Mouse (Mus musculus): ENCODE measurements around the gene Tbl3.

Gene Tbl3

DNA sequence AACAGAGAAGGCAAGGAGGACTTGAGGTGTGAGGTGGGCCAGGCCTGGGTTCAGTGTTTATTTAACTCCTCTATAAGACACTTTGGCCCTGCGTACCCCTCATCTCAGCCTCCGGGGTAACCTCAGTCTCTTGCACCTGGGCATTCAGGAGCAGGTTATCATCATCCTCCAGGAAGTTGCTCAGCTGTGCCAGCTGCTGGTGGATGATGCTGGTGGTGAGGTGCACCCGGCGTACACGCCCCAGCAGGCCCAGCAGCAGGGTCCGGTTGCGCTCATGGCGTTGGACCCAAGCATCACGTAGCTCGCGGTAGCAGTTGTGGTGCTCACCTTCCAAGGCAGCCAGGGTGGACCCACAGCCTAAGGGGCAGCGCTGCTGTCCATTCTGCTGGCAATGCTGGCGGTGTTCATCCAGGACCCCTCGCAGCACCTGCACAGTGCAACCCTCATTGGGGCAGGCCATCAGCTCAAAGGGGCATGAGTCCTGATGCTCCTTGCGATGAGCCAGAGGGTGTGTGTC lies 8.8 kb upstream of the Tbl3 start:
- TF ChIP-seq GATA4 (IDR thresholded peaks at IDR 0.05; ENCODE audit: insufficient replicate concordance, low read length), result no peak

DNA sequence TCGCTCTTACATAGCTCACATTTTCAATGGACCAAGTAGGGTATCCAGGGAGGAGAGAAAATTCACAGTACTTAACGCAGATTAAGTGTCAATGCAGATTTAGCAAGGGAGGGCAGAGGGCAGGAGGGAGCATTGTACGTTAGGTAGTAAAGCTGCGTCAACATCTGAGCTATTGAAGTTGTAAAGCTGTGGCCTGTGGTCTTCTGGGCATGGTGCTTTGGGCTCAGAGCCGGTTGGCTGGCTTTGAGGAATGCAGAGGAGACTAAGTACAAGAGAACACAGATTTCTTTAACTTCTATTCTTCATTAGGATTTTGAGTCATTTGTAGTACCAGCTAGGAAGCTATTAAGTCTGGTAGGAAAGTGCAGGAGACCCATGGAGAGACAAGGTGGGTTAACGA lies 8.1 kb upstream of the Tbl3 start:
- TF ChIP-seq GATA4 (IDR thresholded peaks at IDR 0.05; ENCODE audit: insufficient replicate concordance, low read length), result no peak

DNA sequence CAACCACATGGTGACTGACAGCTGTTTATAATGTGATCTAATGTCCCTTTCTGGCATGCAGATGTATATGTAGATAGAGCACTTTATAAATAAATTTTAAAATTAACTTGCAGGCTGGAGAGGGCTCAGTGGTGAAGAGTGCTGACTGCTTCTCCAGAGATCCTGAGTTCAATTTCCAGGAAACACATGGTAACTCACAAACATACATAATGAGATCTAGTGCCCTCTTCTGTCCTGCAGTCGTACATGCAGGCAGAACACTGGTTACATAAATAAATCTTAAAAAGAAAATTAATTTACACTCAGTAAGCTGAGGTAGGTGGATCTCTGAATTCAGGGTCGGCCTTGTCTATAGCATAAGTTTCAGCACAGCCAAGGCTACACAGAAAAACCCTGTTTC lies 1.2 kb upstream of the Tbl3 start:
- no peak for TF ChIP-seq GATA4 (IDR thresholded peaks at IDR 0.05; ENCODE audit: insufficient replicate concordance, low read length)

DNA sequence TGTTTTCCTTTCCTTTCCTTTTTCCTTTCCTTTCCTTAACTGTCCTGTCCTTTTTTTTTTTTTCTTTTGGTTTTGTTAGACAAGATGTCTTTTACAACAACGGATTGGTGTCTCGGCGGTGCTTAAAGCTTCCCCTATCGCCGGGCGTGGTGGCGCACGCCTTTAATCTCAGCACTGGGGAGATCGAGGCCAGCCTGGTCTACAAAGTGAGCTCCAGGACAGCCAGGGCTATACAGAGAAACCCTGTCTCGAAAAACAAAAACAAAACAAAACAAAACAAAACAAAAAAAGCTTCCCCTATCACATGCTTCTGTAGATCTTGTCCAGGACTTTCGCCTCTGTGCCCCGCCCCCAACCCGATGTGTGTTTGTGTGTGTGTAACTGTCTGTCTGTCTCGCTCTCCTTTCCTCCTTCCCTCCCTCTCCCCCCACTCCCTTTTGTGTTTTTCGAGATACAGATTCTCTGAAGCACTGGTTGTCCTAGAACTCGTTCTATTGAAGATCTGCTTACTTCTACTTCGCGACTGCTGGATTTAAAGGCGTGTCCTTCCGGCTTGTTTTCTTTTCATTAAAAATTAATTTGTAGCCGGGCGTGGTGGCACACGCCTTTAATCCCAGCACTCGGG lies 453 bp upstream of the Tbl3 start:
- no peak for TF ChIP-seq GATA4 (IDR thresholded peaks at IDR 0.05; ENCODE audit: insufficient replicate concordance, low read length)

DNA sequence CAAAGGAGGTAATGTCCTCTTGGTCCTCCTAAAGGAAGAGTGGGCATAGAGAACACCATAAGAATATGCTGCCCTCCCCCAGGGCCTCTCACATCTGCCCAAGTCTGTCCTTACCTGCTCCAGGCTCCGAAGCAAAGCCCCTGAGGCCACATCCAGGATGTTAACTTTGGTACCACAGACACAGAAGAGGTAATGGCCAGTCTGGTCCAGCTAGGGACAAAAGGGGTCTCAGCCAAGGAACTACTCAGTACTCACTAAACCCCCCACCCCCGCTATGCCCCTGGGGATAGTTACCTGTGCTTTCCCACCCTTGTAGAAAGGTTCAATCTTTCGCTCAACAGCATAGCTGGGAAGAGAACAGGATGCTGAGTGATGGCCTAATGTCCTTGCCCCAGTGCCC lies 1.6 kb downstream of the Tbl3 start:
- no peak for TF ChIP-seq GATA4 (IDR thresholded peaks at IDR 0.05; ENCODE audit: insufficient replicate concordance, low read length)

DNA sequence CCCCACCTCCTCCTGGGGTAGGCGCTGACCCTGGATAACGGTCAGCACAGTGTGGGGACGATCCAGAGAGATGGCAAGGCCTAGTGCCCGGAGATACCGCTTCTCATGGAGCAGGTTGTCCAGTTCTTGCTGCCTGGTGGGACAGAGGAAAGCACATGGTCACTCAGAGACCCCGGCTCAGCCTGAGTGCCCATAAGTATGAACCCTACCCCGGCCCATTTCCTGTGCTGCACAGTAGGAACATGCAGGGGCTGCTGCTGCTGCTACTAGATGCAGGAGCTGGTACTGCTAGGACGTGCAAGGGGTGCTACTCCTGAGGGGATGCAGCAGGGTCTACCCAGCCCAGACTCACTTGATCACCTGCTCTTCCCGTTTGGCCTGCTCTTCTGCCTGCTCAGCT lies 6.2 kb downstream of the Tbl3 start:
- no peak for TF ChIP-seq GATA4 (IDR thresholded peaks at IDR 0.05; ENCODE audit: insufficient replicate concordance, low read length)

DNA sequence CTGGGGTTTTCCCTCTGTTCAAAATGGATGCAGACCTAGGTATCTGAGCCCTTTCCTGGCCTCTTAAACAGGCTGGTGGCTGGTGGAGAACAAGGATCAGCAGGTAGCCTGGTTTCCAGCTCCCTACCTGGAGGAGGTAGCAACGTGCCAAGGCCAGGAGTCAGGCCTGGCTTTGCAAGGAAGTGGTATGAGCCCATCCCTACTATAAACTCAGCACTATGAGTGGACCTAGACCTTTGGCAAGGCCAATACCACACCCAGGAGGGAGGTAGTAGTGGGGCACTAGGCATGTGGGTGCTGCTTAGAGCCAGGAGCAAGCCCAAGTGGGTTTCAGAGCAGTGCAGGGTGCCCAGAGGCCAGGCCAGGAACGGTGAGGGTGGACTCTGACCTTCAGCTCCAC lies 8.0 kb downstream of the Tbl3 start:
- no peak for TF ChIP-seq GATA4 (IDR thresholded peaks at IDR 0.05; ENCODE audit: insufficient replicate concordance, low read length)

DNA sequence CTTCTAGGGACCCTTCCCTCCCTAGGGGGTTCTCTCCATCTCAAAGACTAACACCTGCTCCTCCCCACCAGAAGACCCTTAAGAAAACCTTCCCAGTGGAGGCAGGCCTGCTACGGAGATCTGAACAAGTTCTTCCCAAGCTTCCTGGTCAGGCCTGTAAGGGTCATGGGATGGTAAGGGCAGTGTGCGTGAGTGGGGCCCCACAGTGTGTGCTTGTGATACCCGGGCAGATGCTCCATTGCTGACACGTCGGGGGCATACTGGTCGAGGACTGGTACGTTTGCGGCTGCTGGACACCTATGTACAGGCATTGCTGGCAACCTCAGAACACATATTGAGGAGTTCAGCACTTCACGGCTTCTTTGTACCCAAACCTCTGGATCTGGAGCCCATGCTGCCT lies 8.7 kb downstream of the Tbl3 start:
- TF ChIP-seq GATA4 (IDR thresholded peaks at IDR 0.05; ENCODE audit: insufficient replicate concordance, low read length), result no peak

DNA sequence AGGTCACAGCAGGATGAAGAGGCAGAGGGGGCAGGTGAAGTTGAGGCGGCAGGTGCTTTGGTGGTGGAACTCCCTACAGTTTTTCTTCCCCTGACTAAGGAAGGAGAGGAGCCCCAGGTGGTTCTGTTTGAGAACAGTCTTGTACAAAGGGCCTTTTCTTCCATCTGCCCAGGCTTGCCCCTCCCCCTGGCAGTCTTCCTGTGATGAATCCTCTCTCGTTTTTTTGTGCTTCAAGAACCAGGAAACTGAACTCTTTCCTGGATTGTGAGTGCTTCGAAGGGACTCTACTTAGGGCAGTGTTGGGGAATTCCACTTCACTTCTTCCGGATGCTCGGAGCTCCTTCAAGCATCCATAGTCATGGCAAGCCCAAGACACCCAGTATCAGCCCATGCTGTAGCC lies 9.5 kb downstream of the Tbl3 start:
- TF ChIP-seq GATA4 (IDR thresholded peaks at IDR 0.05; ENCODE audit: insufficient replicate concordance, low read length), result no peak

DNA sequence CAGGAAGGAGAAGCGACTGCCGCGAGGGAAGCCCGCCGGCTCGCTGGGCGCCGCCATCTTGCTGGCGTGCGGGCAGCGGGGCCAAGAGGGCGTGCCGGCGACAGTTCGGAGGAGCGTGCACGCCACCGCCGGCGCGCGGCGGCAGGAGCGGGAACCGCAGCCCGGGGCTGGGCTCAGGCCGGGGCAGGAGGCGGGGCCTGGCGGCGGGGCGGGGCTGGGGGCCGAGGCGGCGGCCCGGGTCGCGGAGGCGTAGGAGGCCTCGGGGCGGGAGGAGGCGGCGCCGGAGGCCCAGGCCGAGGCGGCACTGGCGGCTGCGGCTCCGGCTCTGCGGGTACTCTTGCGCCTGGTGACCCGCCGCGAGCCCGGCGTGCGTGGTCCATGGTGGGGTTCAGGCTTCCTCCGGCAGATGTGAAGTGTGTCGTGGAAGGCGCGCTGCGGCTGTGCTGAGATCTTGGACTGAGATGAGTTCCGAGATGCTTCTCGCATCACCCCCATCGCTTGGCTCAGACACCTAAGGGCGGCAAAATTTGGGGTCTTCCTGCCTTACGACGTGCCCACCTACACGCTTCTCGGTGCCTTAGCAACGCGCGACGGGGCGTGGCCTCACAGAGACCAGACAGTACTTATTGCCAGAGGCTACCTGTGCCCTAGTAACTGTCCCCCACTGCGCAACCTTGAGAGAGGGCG lies 11.3 kb downstream of the Tbl3 start, which contains the start of the genes Gfer and Noxo1:
Gene Gfer (minus strand): TSS at position 146 of the 687 bp plus-strand sequence.
Gene Noxo1 (plus strand): TSS at position 224 of the 687 bp plus-strand sequence.
- no peak for TF ChIP-seq GATA4 (IDR thresholded peaks at IDR 0.05; ENCODE audit: insufficient replicate concordance, low read length)

DNA sequence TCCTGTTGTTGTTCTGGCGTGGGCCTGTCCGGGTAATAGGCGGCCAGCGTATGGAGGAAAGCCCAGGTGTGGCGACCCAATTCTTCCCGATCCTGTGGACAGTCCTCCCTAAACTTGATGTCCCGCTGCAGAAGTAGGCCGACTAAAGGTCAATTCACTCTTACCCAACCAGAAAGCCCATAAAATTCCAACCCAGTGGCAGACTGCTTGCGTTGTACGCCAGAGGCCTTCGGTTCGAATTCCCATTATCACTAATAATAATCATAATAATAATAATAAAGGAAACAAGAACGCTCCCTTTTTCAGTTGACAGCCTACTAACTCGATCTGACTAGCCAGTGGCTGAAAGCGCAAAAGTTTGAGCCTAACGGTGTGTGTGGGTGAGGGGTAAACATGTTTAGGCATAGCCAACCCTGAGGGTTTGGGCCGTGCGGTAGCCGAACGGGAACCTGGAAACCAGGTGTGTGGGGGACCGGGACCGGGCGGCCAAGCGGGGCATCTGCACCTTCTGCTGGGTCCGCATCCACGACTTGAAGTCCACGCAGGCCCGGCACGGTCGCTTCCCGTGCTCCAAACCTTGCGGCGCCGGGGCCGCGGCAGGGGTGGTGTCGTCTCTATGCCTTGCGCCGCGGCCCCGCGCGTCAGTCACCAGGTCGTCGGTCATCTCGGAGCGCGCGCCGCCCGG lies 12.0 kb downstream of the Tbl3 start:
- no peak for TF ChIP-seq GATA4 (IDR thresholded peaks at IDR 0.05; ENCODE audit: insufficient replicate concordance, low read length)

DNA sequence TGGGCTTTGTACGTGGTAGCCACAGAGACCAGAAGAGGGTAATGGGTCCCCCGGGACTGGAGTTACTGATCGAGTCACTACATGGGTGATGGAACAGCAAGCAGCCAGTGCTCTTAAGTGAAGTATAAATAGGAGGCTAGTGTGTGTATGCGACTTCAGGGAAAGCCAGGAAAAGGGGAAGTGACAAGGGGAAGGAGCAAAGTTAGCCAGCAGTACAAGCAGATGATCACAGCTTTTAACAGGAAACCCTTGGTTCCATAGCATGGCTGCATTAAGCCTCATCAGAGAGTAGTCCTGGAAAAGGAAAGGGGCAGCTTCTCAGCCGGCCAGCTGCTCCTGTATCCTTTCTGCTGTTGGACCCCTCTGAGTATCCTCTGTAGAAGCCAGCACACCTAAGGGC lies 15.1 kb downstream of the Tbl3 start:
- TF ChIP-seq GATA4 (IDR thresholded peaks at IDR 0.05; ENCODE audit: insufficient replicate concordance, low read length), result no peak

DNA sequence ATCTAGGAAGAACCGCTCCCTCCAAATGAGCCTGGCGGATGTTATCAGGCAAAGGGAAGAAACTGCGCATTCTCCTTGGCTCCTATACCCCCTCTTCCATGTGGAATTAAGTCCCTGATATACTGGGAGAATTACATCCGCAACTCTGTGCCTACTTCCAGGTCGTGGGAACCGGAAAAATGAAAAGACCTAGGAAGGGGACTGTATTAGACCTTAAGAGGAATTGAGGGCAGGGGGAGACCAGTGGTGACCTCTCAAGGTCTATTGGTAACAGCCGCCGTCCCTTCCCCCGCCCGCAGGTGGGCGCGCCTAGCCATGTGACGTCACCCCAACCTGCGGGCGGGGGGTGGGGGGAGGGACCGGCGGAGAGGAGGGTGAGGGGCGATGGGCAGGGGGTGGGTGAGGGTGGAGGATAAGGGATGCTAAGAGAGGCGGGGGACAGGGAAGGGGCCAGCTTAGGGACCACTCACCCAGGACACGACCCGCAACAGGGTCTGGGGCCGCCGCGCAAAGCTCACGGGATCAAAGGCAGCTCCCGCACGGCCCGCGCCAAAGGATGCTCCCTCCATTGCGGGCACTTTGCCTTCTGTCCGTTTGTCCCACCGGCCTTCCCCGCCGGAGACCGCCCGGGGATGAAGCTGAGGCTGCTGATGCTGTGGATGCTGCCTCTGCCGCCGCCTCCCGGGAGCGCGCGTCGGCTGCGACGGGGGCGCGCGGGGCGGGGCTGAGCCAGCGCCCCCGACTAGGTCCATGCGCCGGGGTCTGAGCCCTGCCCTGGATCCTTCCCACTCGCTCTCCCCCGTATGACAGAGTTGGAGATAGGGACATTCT lies 18.0 kb downstream of the Tbl3 start, which contains the start of gene Syngr3:
Gene Syngr3 (minus strand): TSS at position 705 of the 831 bp plus-strand sequence.
- no peak for TF ChIP-seq GATA4 (IDR thresholded peaks at IDR 0.05; ENCODE audit: insufficient replicate concordance, low read length)

DNA sequence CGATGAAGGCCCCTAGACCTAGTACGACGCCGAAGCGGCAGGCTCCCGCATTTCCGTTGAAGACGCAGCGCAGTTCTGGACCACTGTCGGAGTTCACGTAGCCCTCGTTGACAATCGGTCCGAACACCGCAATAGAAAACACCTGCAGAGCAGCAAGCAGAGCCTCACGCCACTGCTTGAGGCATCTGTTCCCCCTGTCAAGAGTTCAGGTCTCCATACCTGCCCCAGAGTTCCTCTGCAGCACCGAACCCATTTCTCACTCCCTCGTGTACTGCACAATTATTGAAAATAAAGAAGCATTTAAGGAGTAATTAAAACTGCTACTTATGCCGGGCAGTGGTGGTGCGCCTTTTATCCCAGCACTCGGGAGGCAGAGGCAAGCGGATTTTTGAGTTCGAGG lies 19.9 kb downstream of the Tbl3 start:
- no peak for TF ChIP-seq GATA4 (IDR thresholded peaks at IDR 0.05; ENCODE audit: insufficient replicate concordance, low read length)

DNA sequence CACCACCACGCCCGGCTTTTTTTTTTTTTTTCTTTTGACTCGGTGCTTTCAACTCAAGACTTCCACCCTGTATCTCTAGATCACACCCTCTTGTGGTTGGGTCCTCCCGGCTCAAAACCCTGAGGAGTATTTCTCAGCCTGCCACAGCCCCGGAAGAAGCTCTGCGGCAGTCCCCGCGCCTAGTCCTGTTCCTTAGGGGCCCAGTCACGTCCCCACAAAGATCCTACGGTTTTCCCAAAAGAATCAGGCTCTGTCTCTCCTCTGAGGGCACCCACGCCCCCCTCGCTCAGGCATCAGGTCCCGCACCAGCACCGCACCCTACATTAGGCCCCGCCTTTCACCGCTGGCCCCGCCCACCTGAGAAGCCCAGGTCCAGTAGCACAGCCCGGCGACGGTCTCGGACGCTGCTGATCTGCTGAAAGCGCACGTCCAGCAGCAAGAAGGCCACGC lies 20.3 kb downstream of the Tbl3 start:
- no peak for TF ChIP-seq GATA4 (IDR thresholded peaks at IDR 0.05; ENCODE audit: insufficient replicate concordance, low read length)

All from liver, adult (tissue).